Mouse (Mus musculus): Measurements from ENCODE around the gene Kmt2d. TPM values are rescaled to one million over a fixed set of nuclear protein-coding genes. Genes with fewer than 3 reads are reported as not detected.

Kmt2d gene
- total and polyA plus RNA-seq, 3 experiments, result 4.8 to 22.7 (median 14.1) TPM

GRCm38 (mm10) chr15:98834059-98834458 lies 36.9 kb downstream of the Kmt2d start:
- DNase-seq (ENCODE audit: extremely low read depth), result no peak
- Histone ChIP-seq H3K4me3 (replicated peaks in 1 of 3; ENCODE audit: low read depth in 2 of 3, low read length in 2 of 3, poor library complexity in 1 of 3) (no peak overlapping the region), H3K9me3 (replicated peaks; ENCODE audit: low read length) (no peaks in the 10 kb centered on the region), H3K4me2 (ENCODE audit: insufficient read depth, low read depth, poor library complexity, severe bottlenecking) (no peak overlapping the region), H3K79me2 (replicated peaks; ENCODE audit: control insufficient read depth, extremely low read depth, insufficient read depth, poor library complexity, severe bottlenecking) (peaks cover 8% of the 10 kb centered on the region; the same call in 1 of the 2 replicates), H3K9ac (ENCODE audit: insufficient read depth, low read depth) (no peak overlapping the region), H3K27ac (ENCODE audit: insufficient read depth, low read depth) (no peak overlapping the region), H3K36me3 (replicated peaks in 1 of 2; ENCODE audit: control insufficient read depth in 1 of 2, insufficient read depth in 1 of 2, low read length in 1 of 2) (peaks cover 51 to 67% of the 10 kb centered on the region in 2 experiments), H3K27me3 (replicated peaks) (no peaks in the 10 kb centered on the region), H3K4me1 (ENCODE audit: control insufficient read depth in 1 of 2, insufficient read depth in 2 of 2) (peaks cover 5 to 19% of the 10 kb centered on the region in 2 experiments; a peak in 3 of 4 replicates)
- dilution Hi-C loops (cut with MboI; ENCODE audit: extremely low pct_ligation_motif_present, extremely low pct_unique_long_range_greater_than_20kb, low sequenced_read_pairs) (no loop called here), in situ Hi-C loops (cut with MboI; ENCODE audit: low pct_ligation_motif_present, low pct_unique_long_range_greater_than_20kb, low sequenced_read_pairs) (loop anchor here (5.0 kb wide), 1 partner anchor 33 kb away; no protein-coding TSS in a partner anchor)
- TF ChIP-seq JUN (IDR thresholded peaks at IDR 0.05; ENCODE audit: insufficient read depth, low read depth, low read length) (no peak), MAFK (IDR thresholded peaks at IDR 0.05; ENCODE audit: insufficient replicate concordance, low read length) (no peak)

GRCm38 (mm10) chr15:98833281-98833680 lies 37.7 kb downstream of the Kmt2d start:
- Histone ChIP-seq H3K4me2 (ENCODE audit: insufficient read depth, low read depth, poor library complexity, severe bottlenecking) (no peak overlapping the region), H3K9me3 (replicated peaks; ENCODE audit: low read length) (no peaks in the 10 kb centered on the region), H3K27ac (ENCODE audit: insufficient read depth, low read depth) (no peak overlapping the region)

GRCm38 (mm10) chr15:98832161-98833058 lies 38.6 kb downstream of the Kmt2d start:
- H3K9me3 ChIP-seq (replicated peaks; ENCODE audit: low read length), result no peaks in the 10 kb centered on the region
- peak overlapping the region; percentile 96 for H3K4me2 ChIP-seq (ENCODE audit: insufficient read depth, low read depth, poor library complexity, severe bottlenecking)
- peak; percentile 87 for TF ChIP-seq ZNF384 (IDR thresholded peaks at IDR 0.05; ENCODE audit: low read depth, low read length)
- no peak for TF ChIP-seq MAZ (IDR thresholded peaks at IDR 0.05; ENCODE audit: low read depth, low read length)
- H3K27me3 ChIP-seq (replicated peaks), result no peaks in the 10 kb centered on the region
- peak; percentile 56 for DNase-seq (ENCODE audit: extremely low read depth)
- H3K79me2 ChIP-seq (replicated peaks; ENCODE audit: control insufficient read depth, extremely low read depth, insufficient read depth, poor library complexity, severe bottlenecking), result peaks cover 8% of the 10 kb centered on the region; the same call in 1 of the 2 replicates
- H3K27ac ChIP-seq (ENCODE audit: insufficient read depth, low read depth), result peak overlapping the region; percentile 70
- H3K4me3 ChIP-seq (replicated peaks in 1 of 3; ENCODE audit: low read depth in 2 of 3, low read length in 2 of 3, poor library complexity in 1 of 3), result peak overlapping the region in 1 of 3 experiments; percentile 20
- dilution Hi-C loops (cut with MboI; ENCODE audit: extremely low pct_ligation_motif_present, extremely low pct_unique_long_range_greater_than_20kb, low sequenced_read_pairs) (no loop called here), in situ Hi-C loops (cut with MboI; ENCODE audit: low pct_ligation_motif_present, low pct_unique_long_range_greater_than_20kb, low sequenced_read_pairs) (loop anchor here (5.0 kb wide), 1 partner anchor 35 kb away; no protein-coding TSS in a partner anchor)
- H3K9ac ChIP-seq (ENCODE audit: insufficient read depth, low read depth), result peak overlapping the region; percentile 71; the same call in 1 of the 2 replicates
- H3K4me1 ChIP-seq (ENCODE audit: control insufficient read depth in 1 of 2, insufficient read depth in 2 of 2), result peaks cover 5 to 28% of the 10 kb centered on the region in 2 experiments; a peak in 3 of 4 replicates
- H3K36me3 ChIP-seq (replicated peaks in 1 of 2; ENCODE audit: control insufficient read depth in 1 of 2, insufficient read depth in 1 of 2, low read length in 1 of 2), result peaks cover 45 to 63% of the 10 kb centered on the region in 2 experiments

More at GRCm38 (mm10) chr15:98833281-98833680, 37.7 kb downstream of the Kmt2d start:
- no peak for TF ChIP-seq GABPA (IDR thresholded peaks at IDR 0.05; ENCODE audit: insufficient replicate concordance, low read depth, low read length)
- TF ChIP-seq ZC3H11A (IDR thresholded peaks at IDR 0.05; ENCODE audit: low read depth, low read length), result no peak
- TF ChIP-seq E2F4 (IDR thresholded peaks at IDR 0.05; ENCODE audit: insufficient replicate concordance, low read depth, low read length), result no peak
- no peak for TF ChIP-seq ZKSCAN1 (IDR thresholded peaks at IDR 0.05; ENCODE audit: borderline replicate concordance, low read depth, low read length)
- TF ChIP-seq BHLHE40 (IDR thresholded peaks at IDR 0.05; ENCODE audit: low read depth, low read length), result no peak
- TF ChIP-seq MAFK (IDR thresholded peaks at IDR 0.05; ENCODE audit: insufficient replicate concordance, low read length), result no peak
- no peak for TF ChIP-seq POLR2AphosphoS2 (IDR thresholded peaks at IDR 0.05; ENCODE audit: low read depth, low read length)
- no peak for TF ChIP-seq PAX5 (IDR thresholded peaks at IDR 0.05; ENCODE audit: low read length)
- TF ChIP-seq KAT2A (IDR thresholded peaks at IDR 0.05; ENCODE audit: insufficient replicate concordance, low read length), result no peak
- TF ChIP-seq TBP (conservative IDR thresholded peaks at IDR 0.05; ENCODE audit: low read depth, low read length), result no peak
- TF ChIP-seq CTCF (conservative IDR thresholded peaks at IDR 0.05 in 1 of 2, IDR thresholded peaks at IDR 0.05 in 1 of 2; ENCODE audit: low read depth in 2 of 2, low read length in 2 of 2), result no peak
- no peak for TF ChIP-seq RCOR1 (conservative IDR thresholded peaks at IDR 0.05; ENCODE audit: low read depth, low read length)
- TF ChIP-seq RAD21 (IDR thresholded peaks at IDR 0.05; ENCODE audit: low read depth, low read length), result no peak
- dilution Hi-C loops (cut with MboI; ENCODE audit: extremely low pct_ligation_motif_present, extremely low pct_unique_long_range_greater_than_20kb, low sequenced_read_pairs) (no loop called here), in situ Hi-C loops (cut with MboI; ENCODE audit: low pct_ligation_motif_present, low pct_unique_long_range_greater_than_20kb, low sequenced_read_pairs) (loop anchor here (5.0 kb wide), 1 partner anchor 34 kb away; no protein-coding TSS in a partner anchor)
- Histone ChIP-seq H3K4me1 (ENCODE audit: control insufficient read depth in 1 of 2, insufficient read depth in 2 of 2) (peaks cover 5 to 25% of the 10 kb centered on the region in 2 experiments; a peak in 3 of 4 replicates), H3K79me2 (replicated peaks; ENCODE audit: control insufficient read depth, extremely low read depth, insufficient read depth, poor library complexity, severe bottlenecking) (peaks cover 8% of the 10 kb centered on the region; the same call in 1 of the 2 replicates), H3K9ac (ENCODE audit: insufficient read depth, low read depth) (no peak overlapping the region), H3K27me3 (replicated peaks) (no peaks in the 10 kb centered on the region), H3K36me3 (replicated peaks in 1 of 2; ENCODE audit: control insufficient read depth in 1 of 2, insufficient read depth in 1 of 2, low read length in 1 of 2) (peaks cover 45 to 64% of the 10 kb centered on the region in 2 experiments), H3K4me3 (replicated peaks in 1 of 3; ENCODE audit: low read depth in 2 of 3, low read length in 2 of 3, poor library complexity in 1 of 3) (no peak overlapping the region)
- DNase-seq (ENCODE audit: extremely low read depth), result no peak
